Mouse (Mus musculus): Measurements from ENCODE around the gene Zfp846. TPM values are rescaled to one million over a fixed set of nuclear protein-coding genes. Genes with fewer than 3 reads are reported as not detected.
A peak's percentile ranks its signal among the peaks of the same experiment; 100 is the strongest.
"Not testable (repeated sequence)": the region's sequence is repeated elsewhere in the genome, so short reads cannot be mapped to it uniquely, and the experiment has no call there.

Gene Zfp846
- 13.4 and 15.2 TPM in 2 replicates for polyA plus RNA-seq (2012; rRNA removed)

GRCm38 (mm10) chr9:20581175-20581634 is at the start of gene Zfp846:
Gene Zfp846 (plus strand): TSS chr9:20581291.
- DNase-seq (ENCODE audit: extremely low spot score in 1 of 2, low spot score in 1 of 2): peak; percentile 99 to 100

- DNase-seq (ENCODE audit: extremely low spot score in 1 of 2, low spot score in 1 of 2): peak in 1 of 2 experiments; percentile 20
Measured at GRCm38 (mm10) chr9:20534326-20534926, 46.7 kb upstream of the Zfp846 start.

- no peak for DNase-seq (ENCODE audit: extremely low spot score in 1 of 2, low spot score in 1 of 2)
Measured at GRCm38 (mm10) chr9:20536598-20536997, 44.5 kb upstream of the Zfp846 start.

DNA sequence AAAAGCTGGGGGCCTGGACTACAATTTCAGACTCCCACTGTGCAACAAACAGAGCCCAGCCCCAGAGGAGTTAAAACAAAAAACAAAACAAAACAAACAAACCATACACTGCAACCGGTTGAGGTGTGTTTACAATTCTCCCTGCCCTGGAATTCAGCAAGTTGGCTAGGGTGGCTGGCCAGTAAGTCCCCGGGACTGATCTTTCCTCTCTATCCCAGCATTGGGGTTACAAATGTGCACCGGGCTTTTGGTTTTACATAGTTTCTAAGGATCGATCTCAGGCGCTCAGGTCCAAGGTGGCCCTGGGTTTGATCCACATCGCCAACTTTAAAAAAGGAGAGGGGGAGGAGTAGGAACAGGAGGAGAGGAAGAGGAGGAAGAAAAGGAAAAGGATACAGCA is 37.6 kb upstream of the Zfp846 start:
- no peak for DNase-seq (ENCODE audit: extremely low spot score in 1 of 2, low spot score in 1 of 2)

DNA sequence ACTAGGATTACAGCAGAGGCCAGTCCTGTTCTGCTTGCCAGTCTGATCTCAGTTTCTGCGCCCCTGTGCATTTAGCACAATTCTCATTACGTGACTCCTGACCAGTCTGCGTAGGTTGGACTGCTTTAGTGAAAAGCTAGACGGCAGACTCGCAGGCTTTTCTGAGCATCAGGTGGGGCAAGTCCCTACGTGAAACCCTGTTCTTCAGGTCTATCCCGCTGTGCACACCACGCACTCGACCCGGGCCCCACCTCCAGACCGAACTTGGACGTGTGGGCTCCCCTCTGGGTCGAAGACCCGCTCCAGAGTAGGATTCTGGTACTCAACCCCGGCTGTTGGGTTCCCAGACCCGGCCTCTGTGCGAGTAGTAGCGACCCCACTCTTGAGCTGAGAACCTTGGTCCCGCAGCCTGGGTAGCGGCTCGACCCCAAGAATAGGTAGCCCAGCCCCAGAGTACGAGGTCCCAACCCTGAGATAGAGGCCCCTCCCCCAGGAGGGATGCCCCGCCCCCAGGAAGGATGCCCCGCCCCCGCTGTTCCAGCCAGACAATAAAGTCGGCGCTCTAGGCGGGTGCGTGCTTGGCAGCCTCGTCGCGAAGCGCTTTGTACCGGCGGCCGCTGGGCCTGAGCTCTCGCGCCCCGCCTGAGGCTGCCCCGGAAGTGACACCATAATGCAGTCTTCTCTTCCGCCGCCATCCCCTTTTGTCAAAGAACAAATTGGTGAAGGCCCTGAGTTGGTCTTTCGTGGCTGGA is 36.8 kb upstream of the Zfp846 start:
- peak; percentile 57 to 74 for DNase-seq (ENCODE audit: extremely low spot score in 1 of 2, low spot score in 1 of 2)

GRCm38 (mm10) chr9:20545151-20545550 is 35.9 kb upstream of the Zfp846 start:
- peak in 1 of 2 experiments; percentile 33 for DNase-seq (ENCODE audit: extremely low spot score in 1 of 2, low spot score in 1 of 2)

DNA sequence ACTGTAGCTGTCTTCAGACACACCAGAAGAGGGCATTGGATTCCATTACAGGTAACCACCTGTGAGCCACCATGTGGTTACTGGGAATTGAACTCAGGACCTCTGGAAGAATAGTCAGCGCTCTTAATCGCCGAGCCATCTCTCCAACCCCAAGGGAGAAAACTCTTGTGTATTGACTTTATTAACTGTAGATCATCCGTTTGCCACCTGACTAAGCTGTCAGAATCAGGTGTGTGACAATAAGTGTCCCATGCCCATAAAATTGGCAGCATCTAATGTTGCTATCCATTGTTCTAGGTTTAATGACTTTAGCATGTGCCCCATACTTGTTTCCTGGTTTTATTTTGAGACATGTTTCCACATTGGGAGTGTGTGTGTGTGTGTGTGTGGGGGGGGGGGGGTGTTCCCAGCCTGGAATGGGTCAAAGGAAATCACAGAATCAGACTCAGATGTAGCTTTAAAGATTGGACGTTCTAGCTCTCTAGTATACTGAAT is 29.3 kb upstream of the Zfp846 start:
- DNase-seq (ENCODE audit: extremely low spot score in 1 of 2, low spot score in 1 of 2): no peak

DNA sequence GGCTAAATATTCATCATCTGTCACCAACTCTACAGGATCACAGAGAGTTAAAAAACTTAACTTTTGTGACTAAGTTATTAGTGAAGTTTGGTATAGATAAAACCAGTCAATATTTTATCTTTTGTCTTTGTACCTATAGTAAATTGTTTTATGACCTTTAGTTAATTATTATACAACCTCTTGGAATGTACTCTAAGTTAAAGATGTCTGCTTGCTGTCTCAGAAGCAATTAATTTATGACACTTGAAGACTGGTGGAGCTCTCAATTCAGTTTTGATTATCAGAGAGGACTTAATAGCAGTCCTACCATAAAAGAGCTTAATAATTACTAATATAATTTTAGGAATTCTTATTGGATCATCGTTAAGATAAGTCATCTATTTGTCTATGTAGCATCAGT is 28.4 kb upstream of the Zfp846 start:
- no peak for DNase-seq (ENCODE audit: extremely low spot score in 1 of 2, low spot score in 1 of 2)

- no peak for DNase-seq (ENCODE audit: extremely low spot score in 1 of 2, low spot score in 1 of 2)
Measured at GRCm38 (mm10) chr9:20562177-20562576, 18.9 kb upstream of the Zfp846 start.

- DNase-seq (ENCODE audit: extremely low spot score in 1 of 2, low spot score in 1 of 2): not testable (repeated sequence)
Measured at GRCm38 (mm10) chr9:20565326-20566030, 15.6 kb upstream of the Zfp846 start.

- no peak for DNase-seq (ENCODE audit: extremely low spot score in 1 of 2, low spot score in 1 of 2)
Measured at GRCm38 (mm10) chr9:20571060-20571459, 10.0 kb upstream of the Zfp846 start.

DNA sequence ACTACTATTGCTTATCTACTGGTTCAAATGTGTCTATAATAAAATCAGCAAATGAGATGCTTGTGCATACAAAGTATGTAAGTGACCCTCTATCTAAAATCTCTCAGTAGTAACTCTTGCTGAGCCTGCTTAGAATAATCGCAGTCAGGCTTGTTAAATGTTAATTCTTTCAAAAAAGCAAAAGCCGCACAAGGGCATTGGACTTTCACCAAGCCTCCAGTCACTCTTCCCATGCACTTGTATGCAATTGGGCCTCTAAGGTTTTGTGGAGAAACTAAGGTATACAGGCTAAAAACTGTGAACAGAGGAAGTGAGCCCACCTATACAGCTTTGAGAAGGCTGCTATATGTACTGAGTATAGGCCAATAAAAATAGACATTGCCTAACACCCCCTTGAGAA is 4.5 kb upstream of the Zfp846 start:
- DNase-seq (ENCODE audit: extremely low spot score in 1 of 2, low spot score in 1 of 2): no peak

- DNase-seq (ENCODE audit: extremely low spot score in 1 of 2, low spot score in 1 of 2): no peak
Measured at GRCm38 (mm10) chr9:20601270-20601669, 20.2 kb downstream of the Zfp846 start.

DNA sequence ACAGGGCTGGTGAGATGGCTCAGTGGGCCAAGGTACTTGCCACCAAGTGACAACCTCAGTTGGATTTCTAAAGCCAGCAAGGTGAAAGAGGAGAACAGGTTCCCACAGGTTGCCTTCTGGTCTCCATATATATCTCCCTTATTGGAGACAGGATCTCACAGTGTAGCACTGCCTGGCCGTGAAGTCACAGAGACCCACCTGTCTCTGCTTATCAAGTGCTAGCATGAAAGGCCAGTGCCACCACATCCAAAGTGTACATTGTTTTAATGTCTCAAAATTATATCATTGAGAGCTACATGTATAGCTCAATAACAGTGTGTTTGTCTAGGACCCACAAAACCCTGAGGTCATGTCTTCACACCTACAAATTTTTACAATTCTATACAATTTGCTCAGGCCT is 25.2 kb downstream of the Zfp846 start:
- DNase-seq (ENCODE audit: extremely low spot score in 1 of 2, low spot score in 1 of 2): no peak

DNA sequence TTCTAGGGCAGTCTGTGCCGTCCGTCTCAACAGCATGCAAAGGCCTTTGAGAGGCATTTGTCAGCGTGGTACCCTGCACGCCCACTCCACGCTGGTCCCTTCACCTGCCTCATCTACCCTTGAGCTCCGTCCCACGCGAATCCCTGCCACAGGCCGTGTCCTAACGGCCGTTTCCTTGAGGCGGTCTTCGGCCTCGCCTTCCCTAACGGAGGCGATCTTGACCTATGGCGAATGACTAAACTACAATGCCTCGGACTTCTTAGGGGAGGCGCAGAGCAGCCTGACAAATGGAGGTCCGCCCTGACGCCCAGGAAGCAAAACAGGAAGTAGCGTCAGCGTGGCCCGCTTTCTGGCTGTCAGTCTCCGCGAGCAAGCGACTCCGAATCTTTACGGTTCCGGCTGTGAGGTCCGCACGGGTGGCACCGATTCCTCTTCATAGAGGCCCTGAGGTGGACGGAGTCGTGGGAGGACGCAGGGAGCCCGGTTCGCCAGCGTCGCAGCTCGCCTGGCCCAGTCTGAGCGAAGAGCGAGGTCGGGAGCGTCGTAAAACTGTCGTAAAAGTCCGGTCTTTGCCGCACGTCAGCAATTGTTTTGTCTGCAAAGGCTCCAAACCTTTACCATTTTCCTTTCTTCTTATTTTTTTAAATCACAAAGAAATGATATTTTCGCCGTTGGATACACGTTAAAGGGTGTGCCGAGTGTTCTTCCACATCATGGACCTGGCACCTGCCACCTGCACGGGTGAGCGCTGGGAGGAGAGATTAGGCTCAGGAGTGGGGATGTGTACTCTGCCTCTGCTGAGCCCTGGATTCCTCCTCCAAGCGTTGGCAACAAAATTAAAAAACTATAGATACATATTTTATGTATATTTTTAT is 26.2 kb downstream of the Zfp846 start:
- peak; percentile 75 to 87 for DNase-seq (ENCODE audit: extremely low spot score in 1 of 2, low spot score in 1 of 2)

GRCm38 (mm10) chr9:20609831-20610464 is 28.9 kb downstream of the Zfp846 start:
- no peak for DNase-seq (ENCODE audit: extremely low spot score in 1 of 2, low spot score in 1 of 2)

- DNase-seq (ENCODE audit: extremely low spot score in 1 of 2, low spot score in 1 of 2): no peak
Measured at GRCm38 (mm10) chr9:20611976-20612375, 30.9 kb downstream of the Zfp846 start.

DNA sequence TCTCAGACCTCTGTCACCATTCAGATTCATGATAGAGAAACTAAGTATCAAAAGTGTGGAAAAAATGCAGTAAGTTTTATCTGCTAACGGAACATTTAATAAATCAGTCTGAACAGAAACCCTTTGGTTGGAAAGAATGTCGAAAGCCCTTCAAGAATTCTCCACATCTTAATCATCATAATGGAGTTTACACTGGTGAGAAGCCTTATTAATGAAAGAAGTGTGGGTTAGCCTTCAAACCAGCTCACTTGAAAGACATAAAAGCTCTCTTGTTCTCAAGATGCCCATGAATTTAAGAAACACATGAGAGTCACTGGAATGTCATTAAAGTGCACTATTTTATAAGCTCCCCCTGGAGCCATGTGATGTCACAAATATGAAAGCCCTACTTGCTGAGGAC is 35.6 kb downstream of the Zfp846 start:
- DNase-seq (ENCODE audit: extremely low spot score in 1 of 2, low spot score in 1 of 2): no peak

DNA sequence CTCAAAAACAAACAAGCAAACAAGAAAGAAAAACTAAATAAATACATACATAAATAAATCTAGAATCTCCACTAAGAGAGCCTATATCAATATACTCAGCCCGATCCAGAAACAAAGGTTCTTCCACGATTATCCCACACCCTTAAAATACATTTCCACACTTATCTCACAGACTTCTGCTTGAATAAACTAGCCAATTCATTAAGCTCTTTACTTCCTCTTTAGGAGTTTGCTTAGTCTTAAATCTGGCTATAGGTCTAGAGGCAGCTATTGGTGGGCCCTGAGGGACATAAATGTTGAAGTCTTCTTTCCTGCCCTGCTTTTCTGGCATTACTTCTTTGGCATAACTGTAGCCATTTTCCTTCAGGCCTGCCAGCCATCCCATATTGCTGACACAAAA is 50.2 kb downstream of the Zfp846 start:
- no peak for DNase-seq (ENCODE audit: extremely low spot score in 1 of 2, low spot score in 1 of 2)

DNA sequence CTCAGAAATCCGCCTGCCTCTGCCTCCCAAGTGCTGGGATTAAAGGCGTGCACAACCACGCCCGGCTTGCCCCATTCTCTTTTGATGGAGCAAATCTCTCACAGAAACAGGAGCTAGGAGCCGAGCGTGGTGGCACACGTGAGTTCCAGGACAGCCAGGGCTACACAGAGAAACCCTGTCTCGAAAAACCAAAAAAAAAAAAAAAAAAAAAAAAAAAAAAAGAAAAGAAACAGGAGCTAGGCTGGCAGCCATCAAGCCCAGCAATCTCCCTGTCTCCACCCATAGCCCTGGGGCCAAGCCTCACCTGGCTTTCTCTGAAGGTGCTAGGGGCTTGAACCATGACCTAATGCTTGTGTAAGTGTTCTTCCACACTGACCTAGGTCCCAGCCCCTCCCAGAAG is 54.6 kb downstream of the Zfp846 start:
- not testable (repeated sequence) for DNase-seq (ENCODE audit: extremely low spot score in 1 of 2, low spot score in 1 of 2)

Measured in frontal cortex, adult 2 months (tissue).